Mouse (Mus musculus) bone marrow, adult 2 months (tissue): ENCODE results near the gene Catsperz. TPM values are rescaled to one million over a fixed set of nuclear protein-coding genes. Genes with fewer than 3 reads are reported as not detected.
A peak's percentile ranks its signal among the peaks of the same experiment; 100 is the strongest.

Source experiments
- H3K27ac ChIP-seq: fragments of 200-500 bp; 2 replicates; pipeline ENCODE4 v1.5.1; 2012; ENCODE audit warnings: low read depth, mild to moderate bottlenecking, control low read depth, inconsistent platforms, low read length; ENCODE audit not compliant: control insufficient read depth, poor library complexity, insufficient read depth
- H3K4me1 ChIP-seq: fragments of 200-500 bp; 2 replicates; pipeline ENCODE4 v1.6.1; 2011; ENCODE audit warnings: low read length; ENCODE audit not compliant: control insufficient read depth, insufficient read depth
- H3K4me3 ChIP-seq: fragments of 200-500 bp; replicated peaks from 2 replicates; pipeline ENCODE3; 2011; ENCODE audit warnings: mild to moderate bottlenecking, low read depth, low read length, control low read depth; ENCODE audit not compliant: control insufficient read depth
- CTCF ChIP-seq: fragments of 200-500 bp; IDR thresholded peaks from 2 replicates; pipeline ENCODE4 v1.5.1; 2011; ENCODE audit warnings: low read length, control low read depth; ENCODE audit not compliant: control insufficient read depth, insufficient read depth
- POLR2A ChIP-seq: fragments of 200-500 bp; IDR thresholded peaks from 2 replicates; pipeline ENCODE4 v1.6.1; 2011; ENCODE audit warnings: low read depth, mild to moderate bottlenecking, control low read depth, low read length, borderline replicate concordance; ENCODE audit not compliant: control insufficient read depth
- WGBS: fragments of 180-500 bp; shearing (Covaris S2); methylation state at CpG from one replicate; pipeline ENCODE4 v1.1.7; 2018; 5-methylcytosine and 5-hydroxymethylcytosine counted together
- polyA plus RNA-seq: library from polyadenylated mRNA; stranded (reverse); fragments of >200 nt; gene quantifications from 2 replicates; pipeline ENCODE4 v1.2.4, GENCODE M21; 2011; ENCODE audit warnings: low replicate concordance; ENCODE audit not compliant: missing spikeins, insufficient read depth, insufficient read length

Gene Catsperz
- polyA plus RNA-seq, 1 experiment = 2.6 TPM

GRCm38 (mm10) chr19:6969291-6969664 is 44.1 kb upstream of the Catsperz start:
- no peak overlapping the region for H3K27ac ChIP-seq
- H3K4me1 ChIP-seq = peaks cover 1% of the 10 kb centered on the region; the same call in 1 of the 2 replicates
- TF ChIP-seq POLR2A = no peak
- TF ChIP-seq CTCF = no peak
- 3% methylated on average over 20 of the region's 20 CpGs for WGBS
- peak overlapping the region; percentile 72 for H3K4me3 ChIP-seq

GRCm38 (mm10) chr19:6968491-6969271 is 43.5 kb upstream of the Catsperz start:
- no peak overlapping the region for H3K27ac ChIP-seq
- H3K4me3 ChIP-seq = peak overlapping the region; percentile 72
- TF ChIP-seq CTCF (no peak), POLR2A (no peak)
- WGBS = 12% methylated on average over 15 of the region's 15 CpGs
- peaks cover 1% of the 10 kb centered on the region; the same call in 1 of the 2 replicates for H3K4me1 ChIP-seq

GRCm38 (mm10) chr19:6956461-6956860 is 31.3 kb upstream of the Catsperz start:
- no peak for TF ChIP-seq CTCF
- no peak for TF ChIP-seq POLR2A
- H3K27ac ChIP-seq = no peak overlapping the region
- peaks cover 2% of the 10 kb centered on the region; the same call in 1 of the 2 replicates for H3K4me1 ChIP-seq
- WGBS = 72% methylated on average over 10 of the region's 10 CpGs
- H3K4me3 ChIP-seq = no peak overlapping the region

GRCm38 (mm10) chr19:6955424-6955823 is 30.2 kb upstream of the Catsperz start:
- Histone ChIP-seq H3K4me1 (peaks cover 2% of the 10 kb centered on the region; the same call in 1 of the 2 replicates), H3K4me3 (no peak overlapping the region), H3K27ac (no peak overlapping the region)
- WGBS = 61% methylated on average over 7 of the region's 7 CpGs
- TF ChIP-seq POLR2A (no peak), CTCF (no peak)

GRCm38 (mm10) chr19:6954046-6954445 is 28.9 kb upstream of the Catsperz start:
- no peak overlapping the region for H3K4me3 ChIP-seq
- 58% methylated on average over 9 of the region's 9 CpGs for WGBS
- H3K4me1 ChIP-seq = peaks cover 2% of the 10 kb centered on the region; the same call in 1 of the 2 replicates
- H3K27ac ChIP-seq = no peak overlapping the region
- peak; percentile 49; the same call in 1 of the 2 replicates for TF ChIP-seq CTCF
- no peak for TF ChIP-seq POLR2A

GRCm38 (mm10) chr19:6952712-6953037 is 27.5 kb upstream of the Catsperz start:
- Histone ChIP-seq H3K4me3 (no peak overlapping the region), H3K4me1 (peaks cover 2% of the 10 kb centered on the region; the same call in 1 of the 2 replicates), H3K27ac (peak overlapping the region; percentile 15; the same call in 1 of the 2 replicates)
- 15% methylated on average over 3 of the region's 3 CpGs for WGBS
- TF ChIP-seq POLR2A = no peak
- TF ChIP-seq CTCF = no peak

- 3% methylated on average over 31 of the region's 31 CpGs for WGBS
Observed at GRCm38 (mm10) chr19:6951994-6952711, 27.0 kb upstream of the Catsperz start.

GRCm38 (mm10) chr19:6951381-6951968 is 26.3 kb upstream of the Catsperz start:
- peak overlapping the region; percentile 85 for H3K27ac ChIP-seq
- TF ChIP-seq CTCF = peak; percentile 4; the same call in 1 of the 2 replicates
- peak; percentile 78; the same call in 1 of the 2 replicates for TF ChIP-seq POLR2A
- H3K4me1 ChIP-seq = peaks cover 2% of the 10 kb centered on the region; the same call in 1 of the 2 replicates
- WGBS = under 1% methylated on average over 35 of the region's 35 CpGs
- H3K4me3 ChIP-seq = peak overlapping the region; percentile 84

More at GRCm38 (mm10) chr19:6951994-6952711, 27.0 kb upstream of the Catsperz start:
- peak overlapping the region; percentile 84 for H3K4me3 ChIP-seq
- peaks cover 2% of the 10 kb centered on the region; the same call in 1 of the 2 replicates for H3K4me1 ChIP-seq
- TF ChIP-seq CTCF (no peak), POLR2A (0 out of 2 replicates have a peak, but pooled peaks have one; percentile 7)
- H3K27ac ChIP-seq = peak overlapping the region; percentile 85
